Mouse (Mus musculus) CH12.LX (cell line): ENCODE results near the gene Krt24. TPM values are rescaled to one million over a fixed set of nuclear protein-coding genes. Genes with fewer than 3 reads are reported as not detected.

ENCODE experiments used
- DNase-seq: peaks from one replicate; pipeline ENCODE4 v3.0.0-alpha.2; 2013; ENCODE audit errors: extremely low read depth
- H3K27ac ChIP-seq: 2 replicates; pipeline ENCODE4 v1.5.1; 2012; ENCODE audit warnings: low read depth, mild to moderate bottlenecking, control low read depth, moderate library complexity; ENCODE audit not compliant: insufficient read depth
- H3K27me3 ChIP-seq: replicated peaks from 2 replicates; pipeline ENCODE3; 2012; ENCODE audit warnings: inconsistent platforms
- H3K36me3 ChIP-seq, 2 experiments: replicated peaks in 1 of 2; 2 replicates each; pipeline versions ENCODE3 to v1.6.1; 2012; ENCODE audit warnings: inconsistent platforms in 1 of 2, low read length in 1 of 2, mild to moderate bottlenecking in 1 of 2, mixed read lengths in 1 of 2, moderate library complexity in 1 of 2; ENCODE audit not compliant: control insufficient read depth in 1 of 2, insufficient read depth in 1 of 2
- H3K4me1 ChIP-seq, 2 experiments: 2 replicates each; pipeline ENCODE4 v1.6.1; 2012; ENCODE audit warnings: inconsistent platforms in 1 of 2, moderate library complexity in 1 of 2; ENCODE audit not compliant: insufficient read depth in 2 of 2, control insufficient read depth in 1 of 2
- H3K4me2 ChIP-seq: 2 replicates; pipeline ENCODE4 v1.6.1; 2012; ENCODE audit warnings: low read depth, mild to moderate bottlenecking, control low read depth; ENCODE audit not compliant: poor library complexity, insufficient read depth, severe bottlenecking
- H3K4me3 ChIP-seq, 3 experiments: fragments of 150-350 bp in 1 of 3; sonication (generic) in 1 of 3; replicated peaks in 1 of 3; 2 replicates each; pipeline versions ENCODE3 to v1.5.1; 2011 to 2012; ENCODE audit warnings: low read depth in 2 of 3, low read length in 2 of 3, mild to moderate bottlenecking in 2 of 3, moderate library complexity in 2 of 3, control low read depth in 1 of 3, improper control_type of control experiment in 1 of 3, inconsistent platforms in 1 of 3, mixed read lengths in 1 of 3; ENCODE audit not compliant: poor library complexity in 1 of 3
- H3K79me2 ChIP-seq: replicated peaks from 2 replicates; pipeline ENCODE4 v1.6.1; 2012; ENCODE audit warnings: mild to moderate bottlenecking, moderate library complexity; ENCODE audit not compliant: control insufficient read depth, poor library complexity, insufficient read depth, severe bottlenecking; ENCODE audit errors: extremely low read depth
- H3K9ac ChIP-seq: 2 replicates; pipeline ENCODE4 v1.6.1; 2012; ENCODE audit warnings: low read depth, mild to moderate bottlenecking, control low read depth, moderate library complexity; ENCODE audit not compliant: insufficient read depth
- H3K9me3 ChIP-seq: replicated peaks from 2 replicates; pipeline ENCODE3; 2012; ENCODE audit warnings: low read length, inconsistent platforms, mixed read lengths
- CHD1 ChIP-seq: IDR thresholded peaks from 2 replicates; pipeline ENCODE4 v1.6.1; 2012; ENCODE audit warnings: low read depth, low read length, improper control_type of control experiment, inconsistent platforms
- CHD2 ChIP-seq: IDR thresholded peaks from 2 replicates; pipeline ENCODE4 v1.6.1; 2011; ENCODE audit warnings: low read length, improper control_type of control experiment
- E2F4 ChIP-seq: IDR thresholded peaks from 2 replicates; pipeline ENCODE4 v1.6.1; 2011; ENCODE audit warnings: low read depth, low read length, improper control_type of control experiment; ENCODE audit not compliant: insufficient replicate concordance
- ETS1 ChIP-seq: conservative IDR thresholded peaks from 2 replicates; pipeline ENCODE4 v1.6.1; 2012; ENCODE audit warnings: low read depth, mild to moderate bottlenecking, inconsistent platforms, low read length, improper control_type of control experiment, moderate library complexity
- IRF4 ChIP-seq: IDR thresholded peaks from 2 replicates; pipeline ENCODE4 v1.6.1; 2014; ENCODE audit warnings: low read depth, mild to moderate bottlenecking, inconsistent platforms, low read length, improper control_type of control experiment
- JUND ChIP-seq: conservative IDR thresholded peaks from 2 replicates; pipeline ENCODE4 v1.6.1; 2011; ENCODE audit warnings: low read depth, low read length, improper control_type of control experiment
- KAT2A ChIP-seq: IDR thresholded peaks from 2 replicates; pipeline ENCODE4 v1.6.1; 2012; ENCODE audit warnings: low read length, improper control_type of control experiment, inconsistent platforms; ENCODE audit not compliant: insufficient replicate concordance
- MAFK ChIP-seq: IDR thresholded peaks from 2 replicates; pipeline ENCODE4 v1.6.1; 2011; ENCODE audit warnings: low read length, improper control_type of control experiment; ENCODE audit not compliant: insufficient replicate concordance
- MEF2A ChIP-seq: IDR thresholded peaks from 2 replicates; pipeline ENCODE4 v1.6.1; 2014; ENCODE audit warnings: low read depth, mild to moderate bottlenecking, inconsistent platforms, low read length, improper control_type of control experiment, borderline replicate concordance
- MYC ChIP-seq: IDR thresholded peaks from 2 replicates; pipeline ENCODE4 v1.6.1; 2011; ENCODE audit warnings: low read depth, mild to moderate bottlenecking, improper control_type of control experiment, low read length
- POLR2A ChIP-seq: IDR thresholded peaks from 2 replicates; pipeline ENCODE4 v1.6.1; 2011; ENCODE audit warnings: low read depth, mild to moderate bottlenecking, improper control_type of control experiment, low read length
- RAD21 ChIP-seq: IDR thresholded peaks from 2 replicates; pipeline ENCODE4 v1.6.1; 2011; ENCODE audit warnings: low read depth, mild to moderate bottlenecking, low read length, improper control_type of control experiment, moderate library complexity
- SIN3A ChIP-seq: IDR thresholded peaks from 2 replicates; pipeline ENCODE4 v1.6.1; 2012; ENCODE audit warnings: low read length, improper control_type of control experiment, inconsistent platforms
- SMC3 ChIP-seq: IDR thresholded peaks from 2 replicates; pipeline ENCODE4 v1.6.1; 2011; ENCODE audit warnings: low read depth, low read length, improper control_type of control experiment
- TBP ChIP-seq: conservative IDR thresholded peaks from 2 replicates; pipeline ENCODE4 v1.6.1; 2011; ENCODE audit warnings: low read depth, low read length, improper control_type of control experiment
- TCF12 ChIP-seq: IDR thresholded peaks from 2 replicates; pipeline ENCODE4 v1.6.1; 2014; ENCODE audit warnings: low read depth, mild to moderate bottlenecking, inconsistent platforms, low read length, improper control_type of control experiment
- USF1 ChIP-seq: IDR thresholded peaks from 2 replicates; pipeline ENCODE4 v1.6.1; 2014; ENCODE audit warnings: low read depth, mild to moderate bottlenecking, inconsistent platforms, low read length, improper control_type of control experiment
- USF2 ChIP-seq: conservative IDR thresholded peaks from 2 replicates; pipeline ENCODE4 v1.6.1; 2011; ENCODE audit warnings: low read depth, low read length, improper control_type of control experiment
- ZNF384 ChIP-seq: IDR thresholded peaks from 2 replicates; pipeline ENCODE4 v1.6.1; 2012; ENCODE audit warnings: low read depth, low read length, improper control_type of control experiment, inconsistent platforms
- dilution Hi-C: fragments of 300-500 bp; cut with MboI; formaldehyde crosslinking; loops from 2 replicates; pipeline ENCODE4 v1.14.3; 2020; ENCODE audit warnings: low sequenced_read_pairs; ENCODE audit not compliant: extremely low pct_unique_long_range_greater_than_20kb, extremely low pct_ligation_motif_present
- in situ Hi-C: fragments of 300-500 bp; cut with MboI; formaldehyde crosslinking; loops from 3 replicates; pipeline ENCODE4 v1.14.3; 2019; ENCODE audit warnings: low sequenced_read_pairs, low pct_ligation_motif_present, low pct_unique_long_range_greater_than_20kb, mixed read lengths
- polyA plus RNA-seq: library from polyadenylated mRNA; unstranded; fragments of >175 nt; gene quantifications from 2 replicates; pipeline ENCODE4 v1.2.1, GENCODE M21; 2012; ENCODE audit warnings: low read depth; ENCODE audit not compliant: insufficient read length
- total RNA-seq, 2 experiments: library from RNA; depleted of rRNA; stranded (reverse); fragments of 300-350 nt in 1 of 2; fragments of >200 nt in 1 of 2; gene quantifications; 2 replicates each; pipeline ENCODE4 v1.2.3; 2012 to 2014

Gene Krt24
- total and polyA plus RNA-seq, 3 experiments = not detected

DNA sequence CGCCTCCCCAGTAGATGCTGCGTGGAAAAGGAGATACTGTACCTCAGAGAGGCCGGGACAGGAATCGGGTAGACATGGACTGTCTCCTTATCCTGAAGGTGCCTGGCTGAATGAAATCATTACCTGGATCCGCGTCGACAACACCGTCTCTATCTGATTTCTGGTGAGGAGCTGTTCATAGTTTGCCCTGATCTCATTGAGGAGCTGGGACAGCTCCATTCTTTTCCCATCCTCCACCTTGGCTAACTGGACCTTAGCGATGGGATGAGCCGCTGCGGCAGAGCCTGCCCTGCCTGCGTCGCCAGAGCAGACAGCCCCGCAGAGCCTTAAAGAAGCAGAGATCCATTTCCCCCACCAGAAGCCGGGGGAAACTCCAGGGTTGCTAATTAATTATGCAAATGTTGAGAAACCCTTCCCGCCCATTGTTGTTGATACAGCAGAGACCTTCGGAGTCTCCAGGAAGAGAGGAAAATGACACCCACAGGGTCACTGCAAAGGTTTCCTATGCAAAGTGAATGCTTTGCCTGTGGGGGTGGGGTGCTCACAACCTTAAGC is 41.2 kb downstream of the Krt24 start, which contains the start of gene Krt222 (continued):
- TF ChIP-seq MEF2A (peak; percentile 73; the same call in 1 of the 2 replicates), MAFK (0 out of 2 replicates have a peak, but pooled peaks have one; percentile 26), USF2 (no peak), SMC3 (no peak), RAD21 (no peak), JUND (0 out of 2 replicates have a peak, but pooled peaks have one; percentile 3), CHD2 (peak; percentile 87), SIN3A (no peak; the same call in none of the 2 replicates), KAT2A (no peak), USF1 (no peak)

DNA sequence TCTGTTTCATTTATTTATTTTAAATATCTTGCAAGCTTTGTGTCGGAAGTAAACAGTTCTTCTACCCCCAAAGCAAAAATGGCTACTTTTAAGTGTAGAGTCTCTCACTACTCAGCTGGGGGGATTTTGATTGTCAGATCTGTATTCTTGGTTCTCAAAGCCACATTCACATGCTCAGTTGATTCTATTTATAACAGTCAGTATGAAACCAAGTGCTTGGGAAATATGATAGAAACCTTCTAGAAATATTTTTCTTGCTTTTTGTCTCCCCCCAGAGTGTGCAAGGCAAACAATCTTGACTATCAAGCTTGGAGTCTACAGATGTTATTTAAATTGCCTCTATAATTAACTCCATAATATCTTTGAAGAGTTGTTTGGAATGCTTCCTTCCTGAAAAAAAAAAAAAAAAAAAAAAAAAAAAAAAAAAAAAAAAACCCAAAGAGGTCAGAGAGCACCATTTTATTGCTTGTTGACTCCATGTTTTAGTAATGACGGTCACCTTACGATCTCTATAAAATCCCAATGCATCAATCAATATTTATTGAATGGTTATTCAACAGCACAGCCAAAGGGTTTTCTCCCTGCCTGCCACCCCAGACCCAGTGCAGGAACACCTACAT is 41.8 kb downstream of the Krt24 start:
- H3K9me3 ChIP-seq = no peaks in the 10 kb centered on the region
- peaks cover 17 to 36% of the 10 kb centered on the region in 2 experiments for H3K4me1 ChIP-seq
- peak overlapping the region; percentile 78 for H3K27ac ChIP-seq
- peak; percentile 53 for DNase-seq
- H3K9ac ChIP-seq = peak overlapping the region; percentile 75
- peak overlapping the region; percentile 65 to 84 (median 78) for H3K4me3 ChIP-seq
- peaks cover 6% of the 10 kb centered on the region; the same call in 1 of the 2 replicates for H3K79me2 ChIP-seq
- peak; percentile 93; the same call in 1 of the 2 replicates for TF ChIP-seq CHD1
- TF ChIP-seq RAD21 = peak; percentile 23
- 0 out of 2 replicates have a peak, but pooled peaks have one; percentile 21 for TF ChIP-seq E2F4
- TF ChIP-seq ETS1 = peak; percentile 62; the same call in 1 of the 2 replicates
- TF ChIP-seq IRF4 = peak; percentile 50; the same call in 1 of the 2 replicates
- TF ChIP-seq USF1 = no peak
- peak; percentile 54; the same call in 1 of the 2 replicates for TF ChIP-seq TBP
- TF ChIP-seq MEF2A = peak; percentile 90
- no peak for TF ChIP-seq POLR2A
- TF ChIP-seq TCF12 = no peak
- TF ChIP-seq JUND = no peak
- TF ChIP-seq ZNF384 = peak; percentile 97
- TF ChIP-seq MYC = 0 out of 2 replicates have a peak, but pooled peaks have one; percentile 47
- no peak for TF ChIP-seq SMC3
- TF ChIP-seq SIN3A = peak; percentile 66
- dilution Hi-C loops = no loop called here
- peaks cover 11 to 22% of the 10 kb centered on the region in 2 experiments for H3K36me3 ChIP-seq
- peak overlapping the region; percentile 65; the same call in 1 of the 2 replicates for H3K4me2 ChIP-seq
- in situ Hi-C loops = loop anchor here (5.0 to 10.0 kb wide), 2 partner anchors 46 to 89 kb away; partner anchors contain the start of gene Ccr7
- no peaks in the 10 kb centered on the region for H3K27me3 ChIP-seq
